Mouse (Mus musculus) lung, embryonic 15.5 days (tissue): ENCODE data around the gene Ptpn3. TPM values are rescaled to one million over a fixed set of nuclear protein-coding genes. Genes with fewer than 3 reads are reported as not detected.

Source experiments
- ATAC-seq: fragments of 200-750 bp; cut with Nextera tagmentation; 2 replicates; pipeline ENCODE4 v1.8.0; 2017; ENCODE audit warnings: moderate number of reproducible peaks, borderline replicate concordance; ENCODE audit not compliant: low FRiP score, low TSS enrichment; ENCODE audit errors: extremely low read depth
- H3K27ac ChIP-seq: fragments of 300-500 bp; sonication (generic); 2 replicates; pipeline ENCODE4 v1.5.1; 2015; ENCODE audit warnings: moderate library complexity, mild to moderate bottlenecking, inconsistent platforms
- H3K27me3 ChIP-seq: fragments of 300-500 bp; sonication (generic); 2 replicates; pipeline ENCODE4 v1.6.1; 2015; ENCODE audit warnings: inconsistent platforms
- H3K36me3 ChIP-seq: fragments of 300-500 bp; sonication (generic); 2 replicates; pipeline ENCODE4 v1.6.1; 2015; ENCODE audit warnings: inconsistent platforms
- H3K4me1 ChIP-seq: fragments of 300-500 bp; sonication (generic); 2 replicates; pipeline ENCODE4 v1.6.1; 2015; ENCODE audit warnings: inconsistent platforms
- H3K4me2 ChIP-seq: fragments of 300-500 bp; sonication (generic); 2 replicates; pipeline ENCODE4 v1.6.1; 2015; ENCODE audit warnings: inconsistent platforms, mild to moderate bottlenecking, moderate library complexity
- H3K4me3 ChIP-seq: fragments of 300-500 bp; sonication (generic); 2 replicates; pipeline ENCODE4 v1.5.1; 2015; ENCODE audit warnings: mild to moderate bottlenecking, inconsistent platforms
- H3K9ac ChIP-seq: fragments of 300-500 bp; sonication (generic); 2 replicates; pipeline ENCODE4 v1.6.1; 2015; ENCODE audit warnings: inconsistent platforms
- H3K9me3 ChIP-seq: fragments of 300-500 bp; sonication (generic); 2 replicates; pipeline ENCODE4 v1.6.1; 2016; ENCODE audit warnings: inconsistent platforms
- WGBS: fragments of 180-500 bp; shearing (Covaris S2); methylation state at CpG from one replicate; pipeline ENCODE4 v1.1.7; 2015; 5-methylcytosine and 5-hydroxymethylcytosine counted together
- polyA plus RNA-seq: library from polyadenylated mRNA; unstranded; fragments of >200 nt; fragmentation: Nextera tagmentation; extraction: Ambion mirVana; gene quantifications from 2 replicates; pipeline ENCODE4 v1.2.1, GENCODE M21; 2015

Ptpn3 gene
- polyA plus RNA-seq, 1 experiment from 2014 or later = 4.6 TPM

- no peak overlapping the region for H3K27ac ChIP-seq
- no peak overlapping the region for H3K4me3 ChIP-seq
- no peaks in the 10 kb centered on the region for H3K9me3 ChIP-seq
- no peak for ATAC-seq
- no peaks in the 10 kb centered on the region for H3K36me3 ChIP-seq
- H3K9ac ChIP-seq = no peak overlapping the region
- 47% methylated on average over 14 of the region's 14 CpGs for WGBS
- 0 out of 2 replicates have a peak, but pooled peaks cover 5% of the 10 kb centered on the region for H3K4me1 ChIP-seq
- no peak overlapping the region for H3K4me2 ChIP-seq
- H3K27me3 ChIP-seq = 0 out of 2 replicates have a peak, but pooled peaks cover under 1% of the 10 kb centered on the region
Measured at GRCm38 (mm10) chr4:57258159-57259035, 43.2 kb downstream of the Ptpn3 start.

- no peak for ATAC-seq
- WGBS = 89% methylated on average over 8 of the region's 8 CpGs
- H3K27ac ChIP-seq = no peak overlapping the region
- H3K9ac ChIP-seq = no peak overlapping the region
- no peaks in the 10 kb centered on the region for H3K4me1 ChIP-seq
- H3K27me3 ChIP-seq = no peaks in the 10 kb centered on the region
- H3K9me3 ChIP-seq = no peaks in the 10 kb centered on the region
- no peak overlapping the region for H3K4me2 ChIP-seq
- no peak overlapping the region for H3K4me3 ChIP-seq
- H3K36me3 ChIP-seq = no peaks in the 10 kb centered on the region
Measured at GRCm38 (mm10) chr4:57257409-57257808, 44.2 kb downstream of the Ptpn3 start.

- H3K4me3 ChIP-seq = no peak overlapping the region
Measured at GRCm38 (mm10) chr4:57256761-57257160, 44.9 kb downstream of the Ptpn3 start.

GRCm38 (mm10) chr4:57254412-57254811 lies 47.2 kb downstream of the Ptpn3 start:
- ATAC-seq = no peak
- H3K9ac ChIP-seq = no peak overlapping the region
- H3K27me3 ChIP-seq = peaks cover 7% of the 10 kb centered on the region; the same call in 1 of the 2 replicates
- H3K27ac ChIP-seq = no peak overlapping the region
- 77% methylated on average over 6 of the region's 6 CpGs for WGBS
- H3K4me1 ChIP-seq = no peaks in the 10 kb centered on the region
- H3K4me3 ChIP-seq = no peak overlapping the region
- H3K9me3 ChIP-seq = no peaks in the 10 kb centered on the region
- H3K4me2 ChIP-seq = no peak overlapping the region
- no peaks in the 10 kb centered on the region for H3K36me3 ChIP-seq

More at GRCm38 (mm10) chr4:57256761-57257160, 44.9 kb downstream of the Ptpn3 start:
- H3K9ac ChIP-seq = no peak overlapping the region
- no peaks in the 10 kb centered on the region for H3K27me3 ChIP-seq
- no peaks in the 10 kb centered on the region for H3K9me3 ChIP-seq
- 68% methylated on average over 4 of the region's 4 CpGs for WGBS
- no peaks in the 10 kb centered on the region for H3K4me1 ChIP-seq
- no peak overlapping the region for H3K27ac ChIP-seq
- no peaks in the 10 kb centered on the region for H3K36me3 ChIP-seq
- H3K4me2 ChIP-seq = no peak overlapping the region
- ATAC-seq = no peak

GRCm38 (mm10) chr4:57250636-57251035 lies 51.0 kb downstream of the Ptpn3 start:
- Histone ChIP-seq H3K27me3 (peaks cover 7% of the 10 kb centered on the region; the same call in 1 of the 2 replicates), H3K9me3 (no peaks in the 10 kb centered on the region), H3K27ac (no peak overlapping the region), H3K4me2 (no peak overlapping the region), H3K4me3 (no peak overlapping the region), H3K4me1 (no peaks in the 10 kb centered on the region), H3K9ac (no peak overlapping the region), H3K36me3 (no peaks in the 10 kb centered on the region)
- 8% methylated on average over 2 of the region's 2 CpGs for WGBS
- ATAC-seq = no peak

GRCm38 (mm10) chr4:57249108-57249507 lies 52.5 kb downstream of the Ptpn3 start:
- Histone ChIP-seq H3K4me3 (no peak overlapping the region), H3K27ac (no peak overlapping the region), H3K36me3 (no peaks in the 10 kb centered on the region), H3K9me3 (no peaks in the 10 kb centered on the region), H3K4me1 (no peaks in the 10 kb centered on the region), H3K9ac (no peak overlapping the region), H3K4me2 (no peak overlapping the region), H3K27me3 (peaks cover 7% of the 10 kb centered on the region; the same call in 1 of the 2 replicates)
- ATAC-seq = no peak
- WGBS = 45% methylated on average over 8 of the region's 8 CpGs

- H3K9ac ChIP-seq = no peak overlapping the region
- 83% methylated on average over 10 of the region's 10 CpGs for WGBS
Measured at GRCm38 (mm10) chr4:57244874-57245273, 56.8 kb downstream of the Ptpn3 start.

GRCm38 (mm10) chr4:57243312-57243711 lies 58.3 kb downstream of the Ptpn3 start:
- Histone ChIP-seq H3K27me3 (no peaks in the 10 kb centered on the region), H3K9ac (no peak overlapping the region), H3K36me3 (no peaks in the 10 kb centered on the region), H3K27ac (no peak overlapping the region), H3K4me2 (no peak overlapping the region), H3K4me3 (no peak overlapping the region), H3K4me1 (peaks cover 19% of the 10 kb centered on the region), H3K9me3 (no peaks in the 10 kb centered on the region)
- ATAC-seq = no peak
- 59% methylated on average over 11 of the region's 11 CpGs for WGBS

More at GRCm38 (mm10) chr4:57244874-57245273, 56.8 kb downstream of the Ptpn3 start:
- no peak overlapping the region for H3K4me2 ChIP-seq
- H3K4me3 ChIP-seq = no peak overlapping the region
- H3K36me3 ChIP-seq = no peaks in the 10 kb centered on the region
- no peak overlapping the region for H3K27ac ChIP-seq
- H3K4me1 ChIP-seq = peaks cover 13% of the 10 kb centered on the region
- ATAC-seq = no peak
- H3K9me3 ChIP-seq = no peaks in the 10 kb centered on the region
- no peaks in the 10 kb centered on the region for H3K27me3 ChIP-seq

- peaks cover 19% of the 10 kb centered on the region for H3K4me1 ChIP-seq
- no peak for ATAC-seq
- H3K36me3 ChIP-seq = no peaks in the 10 kb centered on the region
- 59% methylated on average over 10 of the region's 10 CpGs for WGBS
- H3K27ac ChIP-seq = no peak overlapping the region
- no peak overlapping the region for H3K4me3 ChIP-seq
- H3K4me2 ChIP-seq = no peak overlapping the region
- no peak overlapping the region for H3K9ac ChIP-seq
- no peaks in the 10 kb centered on the region for H3K27me3 ChIP-seq
- H3K9me3 ChIP-seq = no peaks in the 10 kb centered on the region
Measured at GRCm38 (mm10) chr4:57240934-57241333, 60.7 kb downstream of the Ptpn3 start.

- Histone ChIP-seq H3K27me3 (no peaks in the 10 kb centered on the region), H3K27ac (peak overlapping the region; percentile 30), H3K4me2 (no peak overlapping the region), H3K36me3 (no peaks in the 10 kb centered on the region), H3K4me3 (no peak overlapping the region), H3K9ac (no peak overlapping the region), H3K9me3 (no peaks in the 10 kb centered on the region), H3K4me1 (peaks cover 19% of the 10 kb centered on the region)
- 25% methylated on average over 7 of the region's 7 CpGs for WGBS
- ATAC-seq = peak; percentile 74
Measured at GRCm38 (mm10) chr4:57240100-57240499, 61.5 kb downstream of the Ptpn3 start.

GRCm38 (mm10) chr4:57239112-57239511 lies 62.5 kb downstream of the Ptpn3 start:
- Histone ChIP-seq H3K27ac (no peak overlapping the region), H3K4me3 (no peak overlapping the region), H3K9ac (no peak overlapping the region), H3K4me2 (no peak overlapping the region), H3K27me3 (no peaks in the 10 kb centered on the region), H3K4me1 (peaks cover 19% of the 10 kb centered on the region), H3K36me3 (0 out of 2 replicates have a peak, but pooled peaks cover 2% of the 10 kb centered on the region), H3K9me3 (no peaks in the 10 kb centered on the region)
- ATAC-seq = no peak
- WGBS = 58% methylated on average over 6 of the region's 6 CpGs

- no peak for ATAC-seq
- Histone ChIP-seq H3K4me1 (peaks cover 19% of the 10 kb centered on the region), H3K27ac (no peak overlapping the region), H3K27me3 (no peaks in the 10 kb centered on the region), H3K9me3 (no peaks in the 10 kb centered on the region), H3K4me3 (no peak overlapping the region), H3K9ac (no peak overlapping the region), H3K36me3 (0 out of 2 replicates have a peak, but pooled peaks cover 2% of the 10 kb centered on the region), H3K4me2 (no peak overlapping the region)
- WGBS = 71% methylated on average over 7 of the region's 7 CpGs
Measured at GRCm38 (mm10) chr4:57238118-57238517, 63.5 kb downstream of the Ptpn3 start.
